Mouse (Mus musculus): ENCODE measurements around the gene Pdlim4.
"Not testable (repeated sequence)": the region's sequence is repeated elsewhere in the genome, so short reads cannot be mapped to it uniquely, and the experiment has no call there.

Gene Pdlim4

DNA sequence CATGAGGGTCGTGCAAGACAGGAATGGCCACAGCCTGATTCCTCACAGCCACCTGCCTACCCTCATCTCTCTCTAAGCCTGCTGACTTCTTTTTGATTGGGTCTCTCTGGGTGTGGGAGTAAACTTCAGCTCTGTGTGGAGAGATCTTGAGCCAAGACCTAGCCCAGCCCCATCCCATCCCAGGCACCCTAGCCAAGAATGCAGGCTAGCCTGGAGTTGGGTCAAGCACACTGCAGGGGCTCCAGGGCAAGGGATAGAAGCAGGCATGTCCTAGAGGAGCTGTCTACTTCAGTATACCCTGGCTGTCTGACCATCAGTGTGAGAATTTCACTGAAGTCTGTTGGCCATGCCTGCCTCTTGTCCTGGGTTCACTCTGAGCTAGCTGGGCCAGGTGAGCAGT lies 9.3 kb downstream of the Pdlim4 start:
- no peak for DNase-seq

DNA sequence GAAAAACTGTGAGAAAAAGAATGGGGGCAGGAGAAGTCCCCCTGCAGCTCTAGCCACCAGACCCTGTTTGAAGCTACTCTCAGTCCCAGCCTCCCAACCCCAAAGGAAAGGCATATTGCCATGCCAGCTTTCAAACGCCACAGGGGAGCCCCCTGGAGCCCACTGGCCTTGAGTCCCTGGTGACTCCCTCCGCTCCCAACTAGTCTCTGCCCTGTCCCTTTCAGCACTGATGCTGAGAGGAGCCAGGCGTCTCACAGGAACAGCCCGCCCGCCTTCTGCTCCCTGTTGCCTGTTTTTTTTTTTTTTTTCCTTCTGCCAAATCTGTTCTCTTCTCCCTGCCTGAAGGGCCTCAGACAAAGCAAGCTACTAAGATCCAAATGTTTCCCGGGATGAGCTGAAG lies 10.2 kb downstream of the Pdlim4 start:
- DNase-seq, result peak; percentile 52

DNA sequence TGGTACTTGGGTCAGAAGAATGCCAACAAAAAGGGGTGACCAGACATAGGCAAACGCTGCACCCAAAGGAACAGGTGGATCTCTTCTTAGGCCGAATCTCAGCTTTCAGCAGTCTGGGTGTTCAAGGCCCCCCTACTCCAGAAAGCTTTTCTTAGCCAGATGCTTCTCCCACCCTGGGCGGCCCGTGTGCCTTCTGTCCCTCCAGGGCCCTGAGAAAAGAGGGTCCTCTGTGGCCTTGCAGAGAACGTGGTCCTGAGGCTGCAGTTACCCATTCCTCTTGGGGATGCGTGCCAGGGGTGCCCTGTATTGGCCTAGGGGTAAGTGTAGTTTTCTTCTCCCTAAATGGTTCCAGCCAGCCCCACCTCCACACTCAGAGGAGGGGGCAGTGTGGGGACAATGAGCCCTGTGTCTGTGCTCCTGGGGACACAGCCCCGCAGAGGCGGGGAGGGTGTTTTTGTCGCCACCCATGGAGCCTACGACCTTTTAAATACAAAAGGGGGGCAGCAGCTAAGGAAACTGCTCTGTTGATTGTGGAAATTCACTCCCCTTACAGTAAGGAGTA lies 10.7 kb downstream of the Pdlim4 start:
- DNase-seq, result no peak

DNA sequence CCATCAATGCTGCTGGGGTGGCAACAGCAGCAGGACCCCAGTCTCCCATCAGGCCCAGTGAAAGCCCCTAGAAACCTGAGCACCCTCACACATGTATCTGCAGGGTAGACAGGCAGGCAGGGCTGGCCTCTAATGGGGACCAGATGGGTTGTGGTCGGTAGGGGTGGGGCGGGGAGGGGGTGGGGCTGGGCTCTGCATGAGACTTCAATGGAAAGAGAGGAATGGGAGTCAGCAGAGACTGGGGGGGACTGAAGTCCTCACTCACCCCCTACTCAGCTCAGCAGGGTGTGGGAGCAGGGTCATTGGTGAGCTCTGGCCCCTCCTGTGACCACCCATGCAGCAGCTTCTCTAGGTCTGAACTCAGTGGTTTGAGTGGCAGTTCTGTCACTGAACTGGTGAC lies 11.4 kb downstream of the Pdlim4 start:
- no peak for DNase-seq

DNA sequence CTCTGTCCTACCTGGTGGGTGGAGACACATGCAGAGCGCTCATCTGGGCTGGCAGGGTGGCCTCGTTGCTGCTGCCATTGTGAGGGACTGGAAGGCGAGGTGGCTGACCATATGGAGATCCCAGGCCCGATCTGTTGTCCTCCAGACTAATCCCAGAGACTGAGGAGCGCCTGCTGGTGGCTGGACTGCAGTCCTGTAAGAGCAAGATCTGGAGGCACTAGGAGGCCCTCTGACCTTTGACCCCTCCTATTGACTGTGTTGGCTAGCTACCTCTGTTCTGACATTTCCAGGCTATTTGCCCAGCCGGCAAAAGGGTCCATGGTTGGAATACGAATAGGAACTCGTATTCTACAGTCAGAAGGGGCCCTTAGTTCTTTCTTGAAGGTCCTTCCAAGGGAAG lies 12.7 kb downstream of the Pdlim4 start:
- DNase-seq, result peak; percentile 53

DNA sequence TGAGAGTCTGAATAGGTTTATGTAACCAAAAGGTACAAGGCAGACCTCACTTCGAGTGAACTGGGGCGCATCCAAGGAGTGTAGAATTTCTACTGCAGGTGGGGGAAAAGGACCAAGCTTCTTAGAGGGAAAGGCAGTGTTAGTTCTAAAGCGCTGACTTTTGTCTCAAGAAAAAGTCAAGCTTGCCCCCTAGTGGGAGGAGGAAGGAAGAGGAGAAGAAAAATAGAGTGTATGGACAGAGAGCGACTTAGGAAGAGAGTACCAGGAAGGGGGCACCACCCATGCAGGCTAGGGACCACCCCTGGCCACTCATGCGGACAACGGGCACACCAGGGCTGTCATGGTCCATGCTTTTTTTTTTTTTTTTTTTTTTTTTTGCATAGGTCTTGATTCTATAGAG lies 14.6 kb downstream of the Pdlim4 start:
- peak; percentile 56 for DNase-seq

DNA sequence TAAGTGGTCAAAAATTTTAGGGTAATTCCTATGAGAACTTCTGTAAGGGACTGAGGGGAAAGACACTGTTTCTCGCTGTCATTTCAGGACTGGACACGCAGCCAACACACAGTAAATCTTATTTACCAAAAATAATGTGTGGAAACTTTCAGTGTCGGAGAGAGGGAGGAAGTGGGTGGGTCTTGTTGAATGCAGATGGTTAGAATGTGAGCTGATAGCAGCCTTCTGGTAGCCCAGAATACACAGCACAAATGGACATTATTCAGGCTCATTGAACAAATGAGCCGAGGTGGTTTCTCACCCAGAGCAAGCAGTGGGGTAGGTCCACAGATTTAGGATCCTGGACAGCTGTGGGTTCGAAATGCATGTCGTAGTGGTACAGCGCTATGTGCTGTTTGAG lies 15.7 kb downstream of the Pdlim4 start:
- DNase-seq, result no peak

DNA sequence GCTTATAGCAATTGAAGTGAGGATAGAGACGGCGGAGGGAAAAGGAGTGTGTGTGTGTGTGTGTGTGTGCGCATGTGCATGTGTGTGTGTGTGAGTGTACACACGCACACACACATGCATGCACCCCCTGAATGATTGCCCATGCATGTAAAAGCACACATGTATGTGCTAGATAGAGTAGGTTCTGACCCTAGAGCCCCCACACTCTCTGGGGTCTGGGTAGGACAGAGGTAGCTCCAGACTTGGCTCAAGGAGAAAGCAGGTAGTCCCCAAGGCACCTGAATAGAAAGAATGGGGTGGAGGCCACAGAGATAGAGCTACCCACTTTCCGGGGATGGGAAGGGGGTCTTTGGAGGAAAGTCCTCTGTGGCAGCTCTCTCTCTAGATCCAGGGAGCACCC lies 16.7 kb downstream of the Pdlim4 start:
- no peak for DNase-seq

DNA sequence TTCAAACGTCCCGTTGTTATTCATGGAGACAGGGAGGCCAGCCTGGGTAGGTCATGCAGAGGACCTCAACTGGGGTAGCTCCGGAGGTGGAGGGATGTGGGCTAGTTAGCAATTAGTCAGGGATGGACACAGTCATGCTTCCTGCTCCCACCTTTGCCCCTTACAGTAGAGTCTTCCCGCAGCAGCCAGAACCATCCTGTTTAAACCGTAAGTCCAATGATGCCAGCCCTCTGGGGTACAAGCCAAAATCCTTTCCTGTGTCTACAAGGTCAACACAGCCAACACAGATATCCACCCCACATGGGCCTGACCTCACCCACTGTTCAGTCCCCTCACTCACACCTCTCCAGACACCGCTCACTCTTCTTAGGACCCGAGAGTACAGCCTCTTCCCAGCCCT lies 17.7 kb downstream of the Pdlim4 start:
- DNase-seq, result no peak

DNA sequence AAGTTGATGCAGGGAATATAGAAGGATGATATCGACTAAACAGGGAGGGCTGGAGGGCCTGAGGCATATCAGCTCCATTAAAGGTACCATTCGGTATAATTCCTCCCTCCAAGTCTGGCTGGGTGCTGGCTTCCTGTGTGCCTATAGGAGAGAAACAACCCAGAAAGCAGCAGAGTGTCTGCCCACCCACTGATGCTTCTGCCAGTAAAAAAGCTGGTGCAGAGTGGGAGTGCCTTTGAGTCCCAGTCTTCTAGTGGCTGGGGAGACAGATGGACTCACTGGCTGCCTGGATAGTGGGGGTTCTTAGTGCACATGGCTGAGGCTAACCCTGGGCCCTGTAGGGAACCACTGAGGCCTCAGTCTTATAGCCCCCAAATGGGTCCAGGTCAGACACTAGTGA lies 18.6 kb downstream of the Pdlim4 start:
- DNase-seq, result no peak

DNA sequence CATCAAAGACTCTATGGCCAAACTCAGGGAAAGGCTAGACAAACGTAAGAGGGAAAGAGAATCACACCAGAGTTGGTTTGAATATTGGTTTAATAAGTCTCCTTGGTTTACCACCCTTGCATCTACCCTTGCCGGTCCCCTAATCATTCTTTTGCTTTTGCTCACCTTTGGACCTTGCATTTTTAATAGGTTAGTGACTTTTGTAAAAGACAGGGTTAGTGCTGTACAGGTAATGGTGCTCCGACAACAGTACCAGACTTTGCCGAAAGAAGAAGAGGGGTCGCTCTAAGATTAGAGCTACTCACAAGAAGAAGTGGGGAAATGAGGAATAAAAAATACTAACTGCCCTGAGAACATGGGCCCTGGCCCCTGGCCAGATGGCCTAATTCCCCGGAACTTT lies 28.1 kb downstream of the Pdlim4 start:
- no peak for DNase-seq

DNA sequence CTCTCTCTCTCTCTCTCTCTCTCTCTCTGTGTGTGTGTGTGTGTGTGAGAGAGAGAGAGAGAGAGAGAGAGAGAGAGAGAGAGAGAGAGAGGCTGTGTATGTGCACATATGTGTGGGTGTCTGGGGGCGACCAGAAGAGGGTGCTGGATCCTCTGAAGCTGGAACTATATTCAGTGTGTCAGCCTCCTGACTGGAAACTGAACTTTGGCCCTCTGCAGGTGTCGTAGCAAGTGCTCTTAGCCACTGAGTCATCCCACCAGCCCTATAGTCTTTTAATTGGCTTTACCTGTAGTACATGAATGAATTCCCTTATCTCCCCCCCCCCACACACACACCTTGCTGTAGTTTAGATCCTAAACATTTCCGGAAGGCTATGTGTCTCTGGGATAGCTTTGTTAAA lies 35.9 kb downstream of the Pdlim4 start:
- DNase-seq, result not testable (repeated sequence)

DNA sequence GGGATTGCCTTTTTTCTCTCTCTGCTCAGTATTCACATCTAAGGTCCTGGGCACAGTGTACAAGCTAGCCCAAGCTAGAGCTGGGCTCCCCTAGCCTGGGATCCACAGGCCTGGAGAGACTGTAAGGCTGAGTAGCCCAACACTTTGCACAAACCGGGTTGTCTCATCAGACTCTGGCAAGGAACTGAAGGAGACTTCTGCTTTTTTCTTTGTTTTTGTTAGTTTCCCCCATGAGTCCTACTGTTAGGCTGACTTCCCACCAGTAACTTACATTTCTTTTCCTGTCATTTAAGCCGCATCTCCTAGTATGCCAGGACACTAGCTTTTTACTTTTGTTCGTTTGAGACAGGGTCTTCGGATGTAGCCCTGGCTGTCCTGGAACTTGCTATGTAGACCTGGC lies 39.8 kb downstream of the Pdlim4 start:
- DNase-seq, result no peak

DNA sequence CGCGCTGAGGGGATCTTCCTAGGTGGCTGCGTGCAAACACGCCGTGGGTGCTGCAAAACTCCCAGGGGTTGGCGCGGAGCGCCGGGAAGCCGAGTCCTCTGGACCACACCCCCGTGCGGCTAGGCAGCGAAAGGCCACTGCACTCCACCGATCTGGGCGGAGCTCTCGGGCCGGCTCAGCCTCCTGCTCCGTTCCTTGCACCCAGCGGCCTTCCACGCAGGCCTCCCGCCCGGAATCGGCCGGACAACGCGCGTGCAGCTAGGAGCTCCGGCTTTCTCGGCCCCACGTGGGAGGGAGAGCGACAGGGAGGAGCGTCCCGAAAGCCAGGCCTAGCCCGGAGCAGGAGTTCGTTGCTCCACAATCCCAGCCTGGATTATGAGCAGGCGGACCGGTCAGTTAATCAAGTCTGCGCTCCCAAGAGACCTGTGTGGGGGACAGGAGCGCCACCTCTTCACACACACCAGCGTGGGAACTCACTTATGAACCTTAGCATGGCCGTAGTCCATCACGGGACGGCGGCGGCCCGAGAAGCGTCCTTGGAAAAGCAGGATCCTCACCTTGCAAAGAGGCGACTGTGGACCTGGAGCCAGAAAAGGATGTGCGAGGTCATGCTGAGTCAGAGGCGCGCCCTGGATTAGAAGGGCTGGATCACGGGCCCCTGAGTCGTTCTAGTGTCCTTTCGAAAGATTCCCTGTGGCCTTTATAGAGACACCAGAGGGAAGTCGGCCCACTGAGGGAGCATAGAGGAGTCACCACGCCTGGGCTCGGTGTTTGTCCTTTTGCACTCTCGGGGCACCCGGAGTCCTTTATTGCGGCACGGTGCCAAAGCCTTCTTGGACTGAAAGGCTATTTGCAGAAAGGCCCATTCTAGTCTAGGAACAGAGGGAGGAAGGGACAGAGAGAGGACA lies 40.5 kb downstream of the Pdlim4 start, which contains the start of gene Slc22a4:
TSS of gene Slc22a4 (minus strand) at position 47 of the 908 bp plus-strand sequence.
- peak; percentile 84 for DNase-seq

DNA sequence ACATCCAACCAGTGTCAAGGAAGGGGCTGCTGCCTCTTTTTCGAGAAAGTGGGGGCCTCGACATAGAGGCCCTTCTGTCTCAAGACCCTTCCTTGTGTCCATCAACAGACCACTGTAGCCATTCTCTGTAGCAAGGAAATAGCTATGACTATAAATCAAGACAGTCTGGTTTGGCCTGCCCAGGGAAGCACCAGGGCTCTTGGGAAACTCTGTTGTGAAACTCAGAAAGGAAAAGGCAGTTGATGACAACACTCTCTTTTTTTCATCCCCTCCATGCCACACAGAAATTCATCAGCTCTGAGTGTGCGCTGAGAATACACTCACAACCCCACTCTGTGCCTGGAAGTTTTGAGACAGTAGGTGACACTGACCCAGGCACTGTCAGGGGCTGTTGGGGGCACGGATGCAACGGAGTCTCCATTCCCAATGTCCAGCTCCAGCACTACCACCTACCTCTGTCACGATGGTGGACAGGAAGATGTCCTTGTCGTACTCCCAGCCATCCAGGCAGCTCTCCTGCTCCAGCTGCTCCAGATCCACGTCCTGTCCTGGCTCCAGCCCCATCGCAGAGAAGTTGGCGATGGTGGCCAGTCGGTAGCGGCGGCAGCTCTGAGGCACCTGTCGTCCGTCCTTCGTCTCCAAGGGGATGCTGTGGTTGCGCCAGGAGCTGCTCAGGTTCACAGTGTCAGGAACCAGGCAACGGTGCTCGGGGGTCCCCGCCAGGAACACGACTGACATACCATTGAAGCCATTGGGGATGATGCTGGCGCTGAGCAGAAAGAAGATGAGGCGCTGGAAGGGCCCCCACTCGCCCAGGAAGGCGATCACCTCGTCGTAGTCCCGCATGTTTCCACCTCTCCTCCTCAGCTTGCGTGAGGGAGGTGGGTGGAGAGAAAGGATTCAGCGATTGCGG lies 41.4 kb downstream of the Pdlim4 start:
- DNase-seq, result peak; percentile 55

DNA sequence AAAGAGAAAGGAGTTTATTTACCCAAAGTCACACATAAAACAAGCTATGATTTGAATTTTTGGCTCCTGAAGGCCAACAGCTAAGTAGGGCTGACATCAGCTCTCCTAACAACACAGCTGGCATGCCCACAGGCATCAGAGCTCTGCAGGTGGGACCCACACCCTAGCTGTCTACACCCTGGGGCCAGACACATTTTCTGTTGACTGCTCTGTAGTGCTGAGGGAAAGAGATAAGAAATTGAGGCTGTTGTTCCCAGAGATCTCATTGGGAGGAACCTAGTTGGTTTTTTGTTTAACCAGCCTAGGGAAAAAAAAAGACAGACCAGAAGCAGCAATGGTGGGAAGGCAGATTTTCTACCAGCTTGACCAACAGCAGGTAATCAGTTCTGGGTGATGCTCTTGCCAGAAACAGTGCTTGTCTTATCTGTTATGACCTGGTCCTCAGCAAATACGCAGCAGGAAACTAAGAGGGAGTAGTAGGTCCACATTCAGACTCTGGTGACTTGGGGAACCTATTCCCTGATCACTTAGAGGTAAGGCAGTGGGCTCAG lies 42.2 kb downstream of the Pdlim4 start:
- no peak for DNase-seq

DNA sequence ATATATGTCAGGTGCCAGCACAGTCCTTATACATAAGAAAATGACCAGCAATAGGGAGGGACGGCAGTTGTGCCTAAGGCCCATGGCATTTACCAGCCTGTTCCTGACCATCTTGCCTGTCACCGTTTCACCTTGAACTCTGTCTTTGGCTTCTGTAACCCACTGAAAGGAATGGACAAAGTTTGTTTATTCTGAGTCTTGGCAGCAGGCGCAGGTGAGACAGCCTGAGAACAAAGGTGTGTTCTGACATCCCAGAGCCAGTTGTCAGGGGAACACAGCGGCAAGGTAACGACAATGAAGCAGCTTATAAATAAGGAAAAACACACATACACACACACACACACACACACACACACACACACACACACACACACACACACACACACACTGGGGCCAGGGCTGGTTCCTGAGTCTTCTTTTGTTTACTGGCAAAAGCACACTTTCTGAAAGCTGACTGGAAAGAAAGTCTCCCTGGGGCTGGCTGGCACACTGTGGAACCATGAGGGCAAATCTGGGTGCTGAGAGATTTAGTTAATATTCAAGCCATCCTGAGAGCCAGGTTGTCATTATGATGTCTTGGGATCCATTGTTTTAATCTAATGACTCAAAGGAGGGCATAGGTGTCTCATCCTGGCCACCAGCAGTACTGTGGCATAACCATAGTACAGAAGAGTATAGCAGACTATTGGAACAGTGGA lies 47.3 kb downstream of the Pdlim4 start:
- no peak for DNase-seq

DNA sequence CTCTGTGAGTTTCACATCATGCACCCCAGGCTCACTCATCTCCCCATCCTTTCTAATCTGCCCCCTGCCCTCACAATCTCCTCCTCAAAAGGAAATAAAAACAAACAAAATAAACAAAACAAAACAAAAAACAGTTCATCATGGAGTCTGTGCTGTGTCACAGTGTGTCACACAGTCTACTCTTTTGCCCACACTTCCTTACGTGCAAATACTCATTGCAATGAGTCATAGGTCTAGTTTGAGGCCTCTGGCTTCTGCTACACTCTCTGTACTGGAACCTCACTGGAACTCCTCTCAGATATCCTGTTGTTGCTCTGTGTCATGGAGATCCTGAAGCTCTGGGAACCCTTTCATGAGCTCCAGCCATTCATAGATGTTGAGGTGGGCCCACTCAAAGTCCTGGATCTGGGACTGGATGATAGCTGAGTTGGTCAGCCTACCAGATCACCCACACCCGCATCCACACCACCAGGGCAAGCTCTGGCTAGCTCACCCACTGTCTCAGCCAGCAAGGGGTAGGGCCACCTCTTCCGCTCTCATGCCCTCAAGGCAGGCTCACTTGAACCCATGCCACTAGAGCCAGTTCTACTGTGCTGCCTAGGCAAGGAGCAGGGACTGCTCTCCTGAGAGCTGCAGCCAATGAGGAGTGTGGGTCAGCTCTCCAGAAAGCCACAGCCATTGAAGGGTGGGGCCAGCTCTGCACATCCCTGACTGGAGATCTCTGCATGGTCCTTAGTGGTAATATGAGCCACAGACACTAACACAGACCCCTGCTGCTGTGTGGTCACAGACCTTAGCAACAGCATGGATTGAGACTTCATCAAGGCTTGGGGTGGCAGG lies 49.7 kb downstream of the Pdlim4 start:
- no peak for DNase-seq

DNA sequence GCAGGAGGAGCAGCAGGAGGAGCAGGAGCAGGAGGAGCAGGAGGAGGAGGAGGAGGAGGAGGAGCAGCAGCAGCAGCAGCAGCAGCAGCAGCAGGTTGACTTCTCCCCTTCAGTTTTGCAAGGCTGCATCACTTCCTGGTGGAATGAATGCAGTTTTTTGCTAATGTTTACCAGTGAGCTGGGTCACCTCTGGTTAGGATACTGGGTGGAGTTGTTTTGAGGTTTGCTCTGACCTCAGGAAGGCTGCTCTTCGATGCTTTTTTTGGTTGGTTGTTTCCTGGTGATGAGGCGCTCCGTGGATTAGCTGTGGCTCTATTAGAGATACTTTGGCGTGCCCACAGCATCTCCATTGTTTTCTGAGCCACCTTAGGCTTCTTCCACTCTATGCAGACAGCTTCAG lies 51.2 kb downstream of the Pdlim4 start:
- DNase-seq, result no peak

DNA sequence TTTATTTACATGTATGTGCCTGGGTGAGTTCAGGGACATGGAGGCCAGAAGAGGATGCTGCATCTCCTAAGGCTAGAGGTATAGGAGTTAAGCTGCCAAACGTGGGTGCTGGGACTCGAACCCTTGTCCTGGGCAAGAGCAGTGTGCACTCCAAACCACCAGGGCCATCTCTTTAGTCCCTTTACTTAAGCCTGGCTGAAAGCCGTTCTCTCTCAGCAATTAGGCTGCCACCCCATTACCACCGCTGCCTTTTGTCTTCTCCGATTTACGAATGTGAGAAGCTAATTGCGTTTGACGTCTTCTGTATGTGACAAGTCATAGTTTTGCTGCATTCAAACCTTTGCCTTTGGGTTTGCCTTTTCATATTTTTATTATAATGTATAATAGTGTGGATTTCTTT lies 52.8 kb downstream of the Pdlim4 start:
- no peak for DNase-seq

DNA sequence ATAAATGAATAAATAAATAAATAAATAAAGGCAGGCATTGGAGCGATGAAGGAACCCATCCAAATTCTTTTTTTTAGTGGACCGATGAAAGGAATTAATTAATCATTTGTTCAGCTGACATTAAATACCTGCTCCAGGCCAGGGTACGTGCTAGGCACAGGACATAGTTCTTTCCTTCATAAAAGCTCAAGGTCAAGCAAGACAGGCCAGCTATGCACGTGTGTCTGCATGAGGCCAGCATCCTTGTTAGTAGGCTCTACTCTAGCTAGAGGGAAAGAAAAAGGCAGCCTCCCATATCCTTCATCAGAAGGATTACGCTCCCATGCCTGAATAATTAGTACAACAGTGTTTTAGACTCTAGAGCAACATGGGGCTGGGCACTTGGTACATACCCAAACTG lies 55.9 kb downstream of the Pdlim4 start:
- no peak for DNase-seq

DNA sequence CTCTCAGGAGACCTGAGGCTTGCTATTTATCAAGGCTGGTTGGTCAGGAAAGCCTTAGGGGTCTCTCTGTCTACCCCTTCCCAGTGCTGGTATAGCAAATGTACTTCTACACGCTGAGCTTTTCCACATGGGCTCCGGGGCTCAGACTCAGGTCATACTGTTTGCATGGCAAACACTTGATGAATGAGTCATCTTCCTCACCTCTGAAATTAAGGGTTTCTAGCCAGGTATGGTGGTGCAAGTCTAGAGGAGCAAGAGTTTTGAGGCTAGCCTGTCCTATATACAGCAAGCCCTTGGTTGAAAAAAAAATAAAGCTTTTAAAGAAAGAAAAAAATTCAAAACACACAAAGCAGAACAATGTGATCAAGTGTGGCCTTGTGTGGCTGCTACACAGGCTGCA lies 57.6 kb downstream of the Pdlim4 start:
- no peak for DNase-seq

All from cerebellum, adult 11 months (tissue).